Mouse (Mus musculus) hindbrain, embryonic 12.5 days (tissue): Measurements from ENCODE around the gene Gm11172. TPM values are rescaled to one million over a fixed set of nuclear protein-coding genes. Genes with fewer than 3 reads are reported as not detected.

Experiments used
- ATAC-seq: fragments of 200-750 bp; cut with Nextera tagmentation; 2 replicates; pipeline ENCODE4 v1.8.0; 2017; ENCODE audit warnings: moderate TSS enrichment; ENCODE audit not compliant: low FRiP score
- H3K27ac ChIP-seq: fragments of 300-500 bp; sonication (generic); 2 replicates; pipeline ENCODE4 v1.5.1; 2016; ENCODE audit warnings: mild to moderate bottlenecking
- H3K27me3 ChIP-seq: fragments of 300-500 bp; sonication (generic); 2 replicates; pipeline ENCODE4 v1.6.1; 2016; ENCODE audit warnings: mild to moderate bottlenecking
- H3K36me3 ChIP-seq: fragments of 300-500 bp; sonication (generic); 2 replicates; pipeline ENCODE4 v1.6.1; 2016; ENCODE audit warnings: mild to moderate bottlenecking
- H3K4me1 ChIP-seq: fragments of 300-500 bp; sonication (generic); 2 replicates; pipeline ENCODE4 v1.6.1; 2016
- H3K4me2 ChIP-seq: fragments of 300-500 bp; sonication (generic); replicated peaks from 2 replicates; pipeline ENCODE4 v1.6.1; 2016; ENCODE audit warnings: mild to moderate bottlenecking
- H3K4me3 ChIP-seq: fragments of 300-500 bp; sonication (generic); 2 replicates; pipeline ENCODE4 v1.5.1; 2016; ENCODE audit warnings: mild to moderate bottlenecking
- H3K9ac ChIP-seq: fragments of 300-500 bp; sonication (generic); 2 replicates; pipeline ENCODE4 v1.6.1; 2016; ENCODE audit warnings: mild to moderate bottlenecking, moderate library complexity
- H3K9me3 ChIP-seq: fragments of 300-500 bp; sonication (generic); replicated peaks from 2 replicates; pipeline ENCODE4 v1.6.1; 2016; ENCODE audit warnings: mild to moderate bottlenecking
- WGBS: fragments of 180-500 bp; shearing (Covaris S2); methylation state at CpG from one replicate; pipeline ENCODE4 v1.1.7; 2016; 5-methylcytosine and 5-hydroxymethylcytosine counted together
- polyA plus RNA-seq: library from polyadenylated mRNA; unstranded; fragments of >200 nt; fragmentation: Nextera tagmentation; extraction: Ambion mirVana; gene quantifications from 2 replicates; pipeline ENCODE4 v1.2.1, GENCODE M21; 2016

Gene Gm11172
- polyA plus RNA-seq, result not detected in 2 replicates

DNA sequence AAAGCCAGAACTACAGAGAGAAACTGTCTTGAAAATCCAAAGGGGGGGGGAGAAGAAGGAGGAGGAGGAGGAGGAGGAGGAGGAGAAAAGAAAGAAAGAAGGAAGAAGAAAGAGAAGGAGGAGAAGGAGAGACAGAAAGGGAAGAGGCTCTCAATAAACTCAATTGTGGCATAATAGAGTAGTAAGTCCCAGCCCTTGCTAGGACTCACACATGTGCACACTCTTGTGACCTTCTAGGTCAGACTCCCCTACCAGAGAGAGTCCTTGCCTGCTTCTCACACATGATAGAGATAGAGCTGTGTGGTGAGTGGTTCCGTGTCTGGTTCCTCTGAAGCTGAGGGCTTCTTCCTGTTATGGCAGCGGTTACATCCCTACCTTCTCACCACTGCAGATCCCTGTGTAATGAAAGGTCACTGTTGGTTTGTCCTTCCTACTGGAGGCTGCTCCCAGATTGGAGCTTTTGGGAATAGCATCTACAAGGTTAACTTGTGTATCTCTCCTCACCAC lies at the start of gene Gm11172:
TSS of gene Gm11172 (plus strand) at position 51 of the 507 bp plus-strand sequence.
- H3K9me3 ChIP-seq, result no peaks in the 10 kb centered on the region
- no peak within 1 kb of the TSS for H3K27ac ChIP-seq
- H3K36me3 ChIP-seq, result no peaks in the 10 kb centered on the region
- no peak within 1 kb of the TSS for H3K9ac ChIP-seq
- no peaks in the 10 kb centered on the region for H3K27me3 ChIP-seq
- H3K4me1 ChIP-seq, result no peaks in the 10 kb centered on the region
- WGBS, result 89% methylated on average over 2 of the region's 2 CpGs
- H3K4me3 ChIP-seq, result no peak within 1 kb of the TSS
- ATAC-seq, result no peak
- H3K4me2 ChIP-seq, result no peak within 1 kb of the TSS

DNA sequence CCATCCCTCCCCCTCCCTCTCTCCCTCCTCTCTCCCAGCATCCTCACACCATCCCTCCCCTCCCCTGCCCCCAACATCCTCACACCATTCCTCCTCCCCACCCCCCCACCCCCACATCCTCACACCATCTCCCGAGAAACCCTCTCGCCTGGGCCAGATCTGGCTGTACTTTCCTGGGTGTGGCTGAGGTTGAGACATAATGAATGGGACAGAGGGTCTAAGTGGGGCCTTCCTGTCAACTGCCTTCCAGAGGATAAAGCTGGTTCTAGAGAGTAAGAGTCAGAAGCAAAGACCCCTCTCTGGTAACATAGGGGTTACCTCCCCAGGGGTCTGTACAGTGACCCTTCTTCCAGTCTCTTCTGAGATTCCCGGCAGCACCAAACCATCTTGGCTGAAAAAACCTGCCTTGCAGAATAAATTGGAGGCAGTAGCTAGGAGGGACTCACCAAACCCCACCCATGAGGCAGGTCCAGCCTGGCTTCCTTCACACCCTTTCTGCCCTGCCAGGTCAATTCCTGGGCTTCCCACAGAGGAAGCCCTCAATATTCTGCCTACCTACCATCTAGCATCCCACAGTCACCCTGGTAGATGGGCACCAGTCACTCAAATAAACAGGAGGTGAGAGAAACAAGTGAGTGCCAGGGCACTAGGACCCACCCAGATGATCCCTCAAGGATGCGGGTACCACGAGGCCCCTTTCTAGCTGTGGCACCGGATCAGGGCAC lies 49.0 kb upstream of the Gm11172 start:
- H3K9me3 ChIP-seq, result no peaks in the 10 kb centered on the region
- H3K4me3 ChIP-seq, result no peak overlapping the region
- no peak overlapping the region for H3K4me2 ChIP-seq
- H3K9ac ChIP-seq, result no peak overlapping the region
- H3K4me1 ChIP-seq, result peaks cover 6% of the 10 kb centered on the region; the same call in 1 of the 2 replicates
- H3K27me3 ChIP-seq, result peaks cover 2% of the 10 kb centered on the region; the same call in 1 of the 2 replicates
- no peaks in the 10 kb centered on the region for H3K36me3 ChIP-seq
- 55% methylated on average over 6 of the region's 6 CpGs for WGBS
- no peak for ATAC-seq
- no peak overlapping the region for H3K27ac ChIP-seq

DNA sequence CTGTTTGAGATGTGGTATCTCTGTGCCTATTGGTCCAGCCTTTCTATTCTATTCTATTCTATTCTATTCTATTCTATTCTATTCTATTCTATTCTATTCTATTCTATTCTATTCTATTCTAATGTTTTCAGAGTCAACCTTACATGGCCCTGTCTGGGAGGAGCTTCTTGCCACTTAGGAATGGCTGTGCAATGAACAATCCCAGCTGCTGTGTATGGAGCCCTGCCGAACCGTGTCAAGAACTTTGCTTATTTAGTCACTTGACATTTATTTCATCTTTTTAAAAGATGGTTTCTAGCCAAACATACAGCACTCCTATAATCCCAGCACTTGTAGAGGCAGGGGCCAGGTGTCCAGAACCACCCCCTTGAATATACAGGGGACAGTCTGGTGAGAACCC lies 48.4 kb upstream of the Gm11172 start:
- WGBS, result 66% methylated on average over 2 of the region's 2 CpGs
- peaks cover 4% of the 10 kb centered on the region; the same call in 1 of the 2 replicates for H3K27me3 ChIP-seq
- no peak overlapping the region for H3K9ac ChIP-seq
- no peak overlapping the region for H3K27ac ChIP-seq
- H3K4me2 ChIP-seq, result no peak overlapping the region
- no peaks in the 10 kb centered on the region for H3K36me3 ChIP-seq
- no peaks in the 10 kb centered on the region for H3K9me3 ChIP-seq
- ATAC-seq, result no peak
- H3K4me3 ChIP-seq, result no peak overlapping the region
- H3K4me1 ChIP-seq, result peaks cover 6% of the 10 kb centered on the region; the same call in 1 of the 2 replicates

DNA sequence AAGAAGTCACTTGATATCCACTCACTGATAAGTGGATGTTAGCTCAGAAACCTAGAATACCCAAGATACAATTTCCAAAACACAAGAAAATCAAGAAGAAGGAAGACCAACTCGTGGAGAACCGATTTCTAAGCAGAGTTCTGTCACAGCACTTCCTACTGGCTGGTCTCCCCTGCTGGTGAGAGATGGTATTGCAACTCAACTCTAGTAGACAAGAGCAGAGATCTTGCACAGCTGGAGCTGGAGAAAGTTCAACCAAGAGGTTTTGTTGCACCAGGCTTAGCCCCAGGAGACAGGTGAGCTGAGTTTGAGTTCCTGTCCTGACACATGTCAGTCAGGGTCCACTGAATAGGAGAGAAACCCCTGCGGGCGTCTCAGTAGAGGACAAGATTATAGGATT lies 45.6 kb upstream of the Gm11172 start:
- WGBS, result 51% methylated on average over 4 of the region's 4 CpGs
- no peak for ATAC-seq

DNA sequence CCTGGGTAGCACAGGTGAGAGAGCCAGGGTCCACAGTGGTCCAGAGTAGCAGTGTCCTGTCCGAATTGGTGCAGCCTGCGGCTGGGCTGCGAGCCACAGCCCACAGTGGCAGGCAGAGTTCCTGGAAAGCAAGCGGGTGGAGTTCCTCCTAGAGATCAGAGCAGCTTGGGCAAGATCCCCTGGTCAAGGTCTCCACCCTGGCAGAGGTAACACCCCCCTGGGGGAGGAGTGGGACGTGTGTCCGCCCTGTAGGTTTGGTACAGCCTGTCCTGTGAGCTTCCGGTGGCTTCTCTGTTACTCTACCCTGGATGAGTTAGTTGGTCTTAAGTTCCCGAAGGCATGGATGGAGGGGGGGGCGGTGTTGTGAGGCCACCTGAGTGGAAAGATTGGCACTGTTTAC lies 43.9 kb upstream of the Gm11172 start:
- Histone ChIP-seq H3K27ac (no peak overlapping the region), H3K27me3 (peaks cover 4% of the 10 kb centered on the region; the same call in 1 of the 2 replicates), H3K4me2 (no peak overlapping the region), H3K4me1 (no peaks in the 10 kb centered on the region), H3K36me3 (no peaks in the 10 kb centered on the region), H3K4me3 (no peak overlapping the region), H3K9me3 (no peaks in the 10 kb centered on the region), H3K9ac (no peak overlapping the region)
- no peak for ATAC-seq
- 69% methylated on average over 9 of the region's 9 CpGs for WGBS

More for the DNA sequence above, 45.6 kb upstream of the Gm11172 start:
- H3K4me2 ChIP-seq, result no peak overlapping the region
- no peak overlapping the region for H3K4me3 ChIP-seq
- H3K27me3 ChIP-seq, result peaks cover 4% of the 10 kb centered on the region; the same call in 1 of the 2 replicates
- no peak overlapping the region for H3K9ac ChIP-seq
- no peaks in the 10 kb centered on the region for H3K36me3 ChIP-seq
- H3K4me1 ChIP-seq, result no peaks in the 10 kb centered on the region
- H3K27ac ChIP-seq, result no peak overlapping the region
- no peaks in the 10 kb centered on the region for H3K9me3 ChIP-seq

DNA sequence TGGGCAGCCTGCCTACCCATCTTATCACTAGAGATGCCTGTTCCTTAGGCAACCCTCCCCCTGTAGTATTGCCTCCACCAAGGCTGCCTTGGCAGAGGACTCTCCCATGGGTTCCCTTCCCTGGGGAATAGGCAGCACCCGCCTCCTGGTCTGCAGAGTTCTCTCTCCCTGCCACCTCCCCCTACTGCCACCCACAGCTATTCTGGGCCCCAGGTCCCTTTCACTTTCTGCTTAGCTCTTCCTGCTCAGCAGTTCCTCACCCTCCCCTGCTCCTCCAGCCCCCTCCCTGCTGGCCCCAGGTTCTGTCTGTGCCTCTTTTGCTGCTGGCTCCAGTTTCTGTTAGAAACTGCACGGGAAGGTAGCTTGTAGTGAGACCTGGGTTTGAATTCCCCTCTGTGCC lies 43.1 kb upstream of the Gm11172 start:
- Histone ChIP-seq H3K4me2 (no peak overlapping the region), H3K4me1 (no peaks in the 10 kb centered on the region), H3K36me3 (no peaks in the 10 kb centered on the region), H3K4me3 (no peak overlapping the region), H3K27ac (no peak overlapping the region), H3K9me3 (no peaks in the 10 kb centered on the region), H3K27me3 (0 out of 2 replicates have a peak, but pooled peaks cover 4% of the 10 kb centered on the region), H3K9ac (no peak overlapping the region)
- no peak for ATAC-seq
- WGBS, result 47% methylated on average over 2 of the region's 2 CpGs

DNA sequence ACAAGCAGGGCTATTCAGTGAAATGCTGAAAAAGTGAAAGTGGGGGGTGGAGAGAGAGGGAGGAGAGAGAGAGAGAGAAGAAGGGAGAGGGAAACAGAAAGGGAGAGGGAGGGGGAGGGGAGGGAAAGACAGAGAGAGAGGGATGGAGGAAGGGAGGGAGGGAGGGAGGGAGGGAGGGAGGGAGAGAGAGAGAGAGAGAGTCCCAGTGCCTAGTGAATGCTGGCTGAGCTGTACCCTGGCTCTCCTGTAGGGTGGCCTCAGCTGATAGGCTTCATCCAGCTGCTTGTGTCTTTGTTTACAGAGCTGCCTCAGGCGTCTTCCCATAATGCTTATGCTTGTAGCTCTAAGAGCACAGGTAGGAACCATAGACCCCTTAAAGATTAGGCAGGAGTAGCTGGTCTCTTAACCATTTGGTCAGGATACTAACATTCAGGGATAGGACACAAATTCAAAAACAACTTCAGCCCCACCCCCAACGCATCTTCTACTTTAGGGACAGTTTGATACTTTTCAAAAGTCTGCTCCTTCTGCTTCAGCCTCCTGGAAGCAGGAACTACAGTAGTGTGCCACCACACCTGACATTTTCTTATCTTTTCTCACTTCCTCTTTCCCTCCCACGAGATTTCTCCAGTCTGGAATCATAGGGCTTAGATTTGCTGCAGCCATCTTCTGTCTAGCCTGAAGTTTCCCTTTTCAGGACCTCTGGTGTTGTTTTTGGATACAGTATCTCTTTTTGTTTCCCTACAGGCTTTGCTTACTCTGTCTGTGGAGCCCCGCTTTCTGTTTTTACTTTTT lies 42.0 kb upstream of the Gm11172 start:
- Histone ChIP-seq H3K36me3 (no peaks in the 10 kb centered on the region), H3K9me3 (no peaks in the 10 kb centered on the region), H3K4me2 (no peak overlapping the region), H3K27me3 (0 out of 2 replicates have a peak, but pooled peaks cover 4% of the 10 kb centered on the region), H3K9ac (no peak overlapping the region), H3K27ac (no peak overlapping the region), H3K4me3 (no peak overlapping the region), H3K4me1 (no peaks in the 10 kb centered on the region)
- WGBS, result 54% methylated on average over 4 of the region's 4 CpGs
- no peak for ATAC-seq

DNA sequence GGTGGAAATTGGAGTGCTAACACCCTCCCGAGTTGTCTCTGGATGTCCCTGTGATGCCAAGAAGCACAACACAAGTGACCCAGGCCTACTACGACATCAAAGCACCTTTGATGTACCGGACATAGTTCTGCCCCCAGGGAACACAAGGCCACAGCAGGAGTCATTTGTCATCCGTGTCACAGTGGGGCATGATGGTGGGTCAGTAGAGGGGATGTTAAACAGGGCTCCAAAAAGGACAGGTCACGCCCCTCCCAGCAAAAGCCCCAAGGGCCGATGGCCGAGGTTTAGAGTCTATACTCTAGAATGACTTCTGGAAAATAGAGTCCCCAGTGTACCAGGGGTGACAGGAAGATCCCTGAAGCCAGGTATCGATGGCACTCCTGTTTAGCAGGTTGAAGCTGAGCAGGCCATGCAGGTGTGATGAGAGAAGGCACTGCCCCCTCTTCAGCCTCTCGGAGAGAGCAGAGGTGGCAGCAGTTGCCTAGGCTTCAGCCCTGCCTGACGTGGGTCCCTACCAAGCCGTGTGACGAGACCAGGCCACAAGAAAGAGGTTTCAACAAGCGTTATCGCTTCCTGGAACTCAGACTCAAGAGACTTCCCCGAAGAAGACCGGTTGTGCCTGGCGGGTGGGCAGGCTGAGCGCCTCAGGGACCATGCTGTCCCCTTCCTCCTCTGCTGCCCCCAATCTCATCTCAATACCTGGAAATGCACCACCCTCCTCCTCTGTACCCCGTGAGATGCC lies 40.8 kb upstream of the Gm11172 start:
- no peak overlapping the region for H3K27ac ChIP-seq
- H3K4me1 ChIP-seq, result no peaks in the 10 kb centered on the region
- H3K36me3 ChIP-seq, result no peaks in the 10 kb centered on the region
- 50% methylated on average over 19 of the region's 19 CpGs for WGBS
- H3K27me3 ChIP-seq, result 0 out of 2 replicates have a peak, but pooled peaks cover 4% of the 10 kb centered on the region
- no peak overlapping the region for H3K4me3 ChIP-seq
- no peak overlapping the region for H3K9ac ChIP-seq
- no peak overlapping the region for H3K4me2 ChIP-seq
- H3K9me3 ChIP-seq, result no peaks in the 10 kb centered on the region
- no peak for ATAC-seq

DNA sequence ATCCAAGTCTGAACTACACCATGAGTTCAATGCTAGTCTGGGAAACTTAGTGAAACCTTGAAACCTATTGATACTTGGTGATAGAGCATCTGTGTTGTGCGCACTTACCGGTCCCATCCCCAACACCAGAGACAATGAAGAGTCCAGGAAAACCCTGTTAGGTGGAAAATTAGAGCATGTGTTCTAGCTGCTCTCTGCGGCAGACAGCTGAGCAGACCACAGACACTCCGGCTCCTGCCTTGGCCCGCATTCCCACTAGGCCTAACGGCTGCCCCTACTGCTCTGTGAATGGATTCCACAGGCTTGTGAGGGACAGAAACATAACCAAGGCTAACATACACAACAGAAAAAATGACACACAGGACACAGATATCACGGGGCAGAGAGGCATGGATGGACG lies 39.2 kb upstream of the Gm11172 start:
- H3K9me3 ChIP-seq, result no peaks in the 10 kb centered on the region
- 0 out of 2 replicates have a peak, but pooled peaks cover 4% of the 10 kb centered on the region for H3K27me3 ChIP-seq
- no peak overlapping the region for H3K27ac ChIP-seq
- no peak overlapping the region for H3K4me2 ChIP-seq
- no peak overlapping the region for H3K9ac ChIP-seq
- 86% methylated on average over 8 of the region's 8 CpGs for WGBS
- no peaks in the 10 kb centered on the region for H3K4me1 ChIP-seq
- ATAC-seq, result no peak
- no peaks in the 10 kb centered on the region for H3K36me3 ChIP-seq
- H3K4me3 ChIP-seq, result no peak overlapping the region

DNA sequence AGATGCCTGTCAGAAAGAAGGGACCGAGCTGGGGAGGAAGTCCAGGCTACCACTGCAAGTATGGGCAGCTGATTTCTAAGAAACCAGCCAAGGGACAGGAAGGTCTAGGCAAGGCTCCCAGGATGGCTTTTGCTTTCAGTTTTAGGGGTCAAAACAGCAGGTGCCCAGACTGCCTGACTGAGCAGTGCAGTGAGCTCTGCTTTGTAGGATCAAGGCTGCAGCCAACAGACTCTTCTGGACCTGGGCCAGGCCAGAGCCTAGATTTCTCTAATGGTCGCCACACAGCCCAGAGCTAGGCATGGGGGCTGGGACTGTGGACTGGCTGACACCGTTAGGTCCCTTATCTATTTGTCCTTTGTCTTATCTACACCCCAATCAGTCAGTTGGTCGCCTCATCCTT lies 38.0 kb upstream of the Gm11172 start:
- WGBS, result 67% methylated on average over 4 of the region's 4 CpGs
- Histone ChIP-seq H3K4me1 (no peaks in the 10 kb centered on the region), H3K36me3 (no peaks in the 10 kb centered on the region), H3K4me3 (no peak overlapping the region), H3K27me3 (no peaks in the 10 kb centered on the region), H3K9ac (no peak overlapping the region), H3K4me2 (no peak overlapping the region), H3K27ac (no peak overlapping the region), H3K9me3 (no peaks in the 10 kb centered on the region)
- ATAC-seq, result no peak

DNA sequence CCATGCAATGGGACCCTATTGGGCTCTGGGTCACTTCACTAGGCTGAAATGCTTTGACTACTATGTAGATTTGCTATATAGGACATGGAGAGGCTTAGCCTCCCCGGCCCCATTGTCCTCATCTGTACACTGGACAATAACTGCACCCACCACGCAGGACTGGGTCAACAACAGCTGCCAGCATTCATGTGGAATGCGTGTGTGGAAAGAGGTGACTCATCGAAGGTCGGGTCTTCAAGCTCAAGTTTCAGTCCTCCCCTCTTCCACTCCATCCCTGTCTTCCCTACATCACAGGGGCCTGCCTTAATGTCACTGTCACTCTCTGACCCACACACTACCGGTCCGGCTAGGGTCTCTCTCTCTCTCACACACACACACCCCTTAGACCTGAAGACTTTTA lies 36.4 kb upstream of the Gm11172 start:
- Histone ChIP-seq H3K36me3 (no peaks in the 10 kb centered on the region), H3K4me2 (no peak overlapping the region), H3K27me3 (no peaks in the 10 kb centered on the region), H3K9me3 (no peaks in the 10 kb centered on the region), H3K27ac (no peak overlapping the region), H3K4me3 (no peak overlapping the region), H3K4me1 (no peaks in the 10 kb centered on the region; the same call in 1 of the 2 replicates), H3K9ac (no peak overlapping the region)
- no peak for ATAC-seq
- WGBS, result 66% methylated on average over 7 of the region's 7 CpGs
